8 mouse cellular contexts compared by ENCODE assay signal in genomic region chr1:151345109-151345862, GRCm38 (mm10). TPM values are rescaled to one million over a fixed set of nuclear protein-coding genes. Genes with fewer than 3 reads are reported as not detected.
A peak's percentile ranks its signal among the peaks of the same experiment; 100 is the strongest.
DNase-seq lines count a peak whose midpoint lies in the region; ATAC-seq lines count a peak whose summit lies in the region.

No protein-coding gene starts in this region.

- peak overlapping the region; percentile 86 to 97 for H3K27ac ChIP-seq in heart, embryonic 14.5 days (replicated peaks in 1 of 2; ENCODE audit: control insufficient read depth in 1 of 2, insufficient read depth in 1 of 2, low read depth in 2 of 2, low read length in 2 of 2)
- H3K27ac ChIP-seq in liver, embryonic 12.5 days = peak overlapping the region; percentile 93

- peak overlapping the region; percentile 99 for H3K9ac ChIP-seq in heart, embryonic 14.5 days (ENCODE audit: low read length)
- H3K9ac ChIP-seq in liver, embryonic 12.5 days = peak overlapping the region; percentile 94

- peak overlapping the region; percentile 72 to 93 for H3K4me3 ChIP-seq in heart, embryonic 14.5 days (ENCODE audit: control insufficient read depth in 1 of 2, insufficient read depth in 1 of 2, low read depth in 1 of 2, low read length in 2 of 2)
- peak overlapping the region; percentile 89 for H3K4me3 ChIP-seq in liver, embryonic 12.5 days

- no peaks in the 10 kb centered on the region for H3K9me3 ChIP-seq in heart, embryonic 14.5 days (ENCODE audit: control insufficient read depth, low read length)
- no peaks in the 10 kb centered on the region for H3K9me3 ChIP-seq in liver, embryonic 12.5 days (replicated peaks)

- H3K27me3 ChIP-seq in heart, embryonic 14.5 days (ENCODE audit: control insufficient read depth, insufficient read depth, low read length) = no peaks in the 10 kb centered on the region
- H3K27me3 ChIP-seq in liver, embryonic 12.5 days (replicated peaks) = no peaks in the 10 kb centered on the region
- H3K27me3 ChIP-seq in splenic B cell, adult 2 months (ENCODE audit: control insufficient read depth, insufficient read depth, low read length, poor library complexity, severe bottlenecking) = no peaks in the 10 kb centered on the region

- peaks cover 14% of the 10 kb centered on the region for H3K36me3 ChIP-seq in heart, embryonic 14.5 days (ENCODE audit: control insufficient read depth, insufficient read depth, low read length)
- peaks cover 11% of the 10 kb centered on the region for H3K36me3 ChIP-seq in liver, embryonic 12.5 days
- H3K36me3 ChIP-seq in splenic B cell, adult 2 months (ENCODE audit: control insufficient read depth, insufficient read depth, low read length, poor library complexity, severe bottlenecking) = peaks cover 2% of the 10 kb centered on the region; the same call in 1 of the 2 replicates

- under 1% methylated on average over 55 of the region's 55 CpGs for WGBS in heart, embryonic 14.5 days
- WGBS in liver, embryonic 12.5 days (ENCODE audit: insufficient replicate concordance) = under 1% methylated on average over 55 of the region's 55 CpGs

- H3K4me1 ChIP-seq in heart, embryonic 14.5 days (ENCODE audit: control insufficient read depth in 2 of 2, insufficient read depth in 2 of 2, low read length in 2 of 2) = peaks cover 5 to 53% of the 10 kb centered on the region in 2 experiments; a peak in 3 of 4 replicates
- peaks cover 63% of the 10 kb centered on the region for H3K4me1 ChIP-seq in liver, embryonic 12.5 days

- H3K4me2 ChIP-seq in heart, embryonic 14.5 days (ENCODE audit: low read length) = peak overlapping the region; percentile 74
- H3K4me2 ChIP-seq in liver, embryonic 12.5 days = peak overlapping the region; percentile 100

- ATAC-seq in heart, embryonic 14.5 days (ENCODE audit: insufficient number of reproducible peaks, insufficient read depth, low FRiP score, low read depth) = peak; percentile 64
- ATAC-seq in liver, embryonic 12.5 days = peak; percentile 82

- DNase-seq in CD8-positive naive resting alpha-beta T cell, adult 2 months (ENCODE audit: low read depth in 2 of 2, low spot score in 2 of 2) = peak; percentile 81 to 86
- peak; percentile 84 for DNase-seq in c-Kit-negative CD71-positive TER-119-positive erythroid progenitor cells, embryonic 14.5 days (ENCODE audit: low read depth, low spot score)
- DNase-seq in fibroblast of lung, adult 2 months (ENCODE audit: low read depth) = peak; percentile 50
- peak; percentile 98 for DNase-seq in kidney, postnatal 10 days
- peak; percentile 93 for DNase-seq in naive thymus-derived CD4-positive, alpha-beta T cell, adult 2 months (ENCODE audit: low read depth)
- peak; percentile 91 for DNase-seq in splenic B cell, adult 2 months (ENCODE audit: low read depth, low spot score)

RNA-seq across cellular contexts. Expression of gene Ivns1abp, which starts 1.0 kb away (rescaled TPM):
- 305 and 318 TPM in 2 replicates for polyA plus RNA-seq in heart, embryonic 14.5 days (2014; fragmentation: Nextera tagmentation; extraction: Ambion mirVana)
- 140 and 141 TPM in 2 replicates for polyA plus RNA-seq in liver, embryonic 12.5 days (2016; fragmentation: Nextera tagmentation; extraction: Ambion mirVana)

Comparison
In these comparisons a context has a peak if more than half of its experiments do, and no peak if none do; other contexts are left out.
1. Peak in every context shown above with its lines: DNase-seq, ATAC-seq, H3K4me3 ChIP-seq and H3K27ac ChIP-seq.